Mouse (Mus musculus) kidney, adult 2 months (tissue): ENCODE results near the gene Diaph2.

Source experiments
- CTCF ChIP-seq: fragments of 200-500 bp; conservative IDR thresholded peaks from 2 replicates; pipeline ENCODE4 v1.5.1; 2011; ENCODE audit warnings: low read depth, mild to moderate bottlenecking, control low read depth, low read length, moderate library complexity, mixed read lengths; ENCODE audit not compliant: insufficient read depth, insufficient read length
- POLR2A ChIP-seq: fragments of 200-500 bp; IDR thresholded peaks from one replicate; pipeline ENCODE4 v1.6.1; 2011; ENCODE audit warnings: low read depth, low read length, control low read depth

GRCm38 (mm10) chrX:129750606-129751005 lies 1.1 kb downstream of the Diaph2 start:
- no peak for TF ChIP-seq CTCF
- TF ChIP-seq POLR2A, result no peak
